Mouse (Mus musculus) central nervous system, embryonic 11.5 days (tissue): ENCODE measurements around the gene Gm8011. TPM values are rescaled to one million over a fixed set of nuclear protein-coding genes. Genes with fewer than 3 reads are reported as not detected.

Source experiments
- polyA plus RNA-seq: library from polyadenylated mRNA; depleted of rRNA; stranded (reverse); fragments of >200 nt; gene quantifications from 2 replicates; pipeline ENCODE4 v1.2.3, GENCODE M21; 2012; rRNA removed

Gm8011 gene
- not detected in 2 replicates for polyA plus RNA-seq

DNA sequence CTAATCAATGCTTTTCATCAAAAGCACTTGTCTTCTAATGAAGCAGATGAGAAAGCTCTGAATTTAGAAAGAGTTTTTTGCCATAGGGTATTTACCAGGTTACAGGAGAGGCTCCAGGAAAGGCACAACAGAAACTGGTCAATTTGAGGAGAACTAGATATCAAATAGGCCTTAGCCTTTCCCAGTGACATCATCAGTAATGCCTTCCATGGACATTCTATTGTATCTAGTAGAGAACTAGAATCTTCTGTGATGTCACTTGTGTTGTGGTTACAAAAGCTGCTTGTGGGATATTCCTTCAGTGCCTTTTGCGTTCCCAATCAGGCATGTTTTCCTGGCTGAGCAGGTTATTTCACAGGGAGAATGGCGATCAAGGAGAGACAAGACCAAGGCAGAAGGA is at the start of gene Gm8011:
Gm8011 (plus strand) TSS at position 301 of the 400 bp plus-strand sequence.

DNA sequence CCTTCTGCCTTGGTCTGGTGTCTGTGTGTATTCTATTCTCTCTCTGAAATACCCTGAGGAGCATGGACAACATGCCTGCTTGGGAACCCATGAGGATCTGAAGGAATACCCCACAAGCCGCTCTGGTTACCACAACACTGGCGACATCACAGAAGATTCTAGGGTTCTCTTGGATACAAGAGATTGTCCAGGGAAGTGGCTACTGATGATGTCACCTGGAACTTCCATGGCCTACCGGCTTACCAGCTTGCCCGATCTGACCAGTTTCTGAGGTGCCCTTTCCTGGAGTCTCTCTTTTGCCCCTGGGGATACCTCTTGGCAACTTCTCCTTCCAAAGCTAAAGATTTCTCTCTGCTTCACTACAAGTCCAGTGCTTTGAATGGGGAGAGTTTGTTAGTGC is 24.1 kb upstream of the Gm8011 start, which contains the start of gene Gm8005:
Gm8005 (minus strand) TSS at position 101 of the 400 bp plus-strand sequence.

DNA sequence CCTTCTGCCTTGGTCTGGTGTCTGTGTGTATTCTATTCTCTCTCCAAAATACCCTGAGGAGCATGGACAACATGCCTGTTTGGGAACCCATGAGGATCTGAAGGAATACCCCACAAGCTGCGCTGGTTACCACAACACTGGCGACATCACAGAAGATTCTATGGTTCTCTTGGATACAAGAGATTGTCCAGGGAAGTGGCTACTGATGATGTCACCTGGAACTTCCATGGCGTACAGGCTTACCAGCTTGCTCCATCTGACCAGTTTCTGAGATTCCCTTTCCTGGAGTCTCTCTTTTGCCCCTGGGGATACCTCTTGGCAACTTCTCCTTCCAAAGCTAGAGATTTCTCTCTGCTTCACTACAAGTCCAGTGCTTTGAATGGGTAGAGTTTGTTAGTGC is 38.6 kb downstream of the Gm8011 start, which contains the start of gene Gm8020:
Gm8020 (minus strand) TSS at position 101 of the 400 bp plus-strand sequence.

Other genes with a start within 250 kb of the Gm8011 start
- not detected in 2 replicates for gene Gm17026, start 203.8 kb upstream of the Gm8011 start, polyA plus RNA-seq
- not detected in 2 replicates for gene Gm9611, start 166.5 kb upstream of the Gm8011 start, polyA plus RNA-seq
- not detected in 2 replicates for gene Gm7995, start 153.7 kb upstream of the Gm8011 start, polyA plus RNA-seq
- gene Gm8005, start 24.2 kb upstream of the Gm8011 start, polyA plus RNA-seq: not detected in 2 replicates
- gene Gm8020, start 38.5 kb downstream of the Gm8011 start, polyA plus RNA-seq: not detected in 2 replicates
- gene Gm8024, start 60.4 kb downstream of the Gm8011 start, polyA plus RNA-seq: not detected in 2 replicates
- gene Gm17124, start 136.0 kb downstream of the Gm8011 start, polyA plus RNA-seq: not detected in 2 replicates
- gene Gm3633, start 178.0 kb downstream of the Gm8011 start, polyA plus RNA-seq: not detected in 2 replicates
- gene Gm10378, start 192.1 kb downstream of the Gm8011 start, polyA plus RNA-seq: not detected in 2 replicates